Mouse (Mus musculus) T-helper 2 cell (primary cell): ENCODE results near the gene Wnt4.

ENCODE experiments used
- in situ Hi-C: fragments of 300-600 bp; cut with MboI, MseI; formaldehyde crosslinking; loops from one replicate; pipeline ENCODE4 v1.15.1; 2025; ENCODE audit warnings: high pct_unique_total_duplicates

The Wnt4 gene

GRCm38 (mm10) chr4:137278144-137279040, 1.1 kb downstream of the Wnt4 start:
- in situ Hi-C loops = no loop called here

- in situ Hi-C loops = no loop called here
Measured at GRCm38 (mm10) chr4:137279346-137279745, 2.1 kb downstream of the Wnt4 start.

GRCm38 (mm10) chr4:137281273-137281672, 4.0 kb downstream of the Wnt4 start:
- in situ Hi-C loops = no loop called here

- in situ Hi-C loops = no loop called here
Measured at GRCm38 (mm10) chr4:137282122-137282521, 4.8 kb downstream of the Wnt4 start.

DNA sequence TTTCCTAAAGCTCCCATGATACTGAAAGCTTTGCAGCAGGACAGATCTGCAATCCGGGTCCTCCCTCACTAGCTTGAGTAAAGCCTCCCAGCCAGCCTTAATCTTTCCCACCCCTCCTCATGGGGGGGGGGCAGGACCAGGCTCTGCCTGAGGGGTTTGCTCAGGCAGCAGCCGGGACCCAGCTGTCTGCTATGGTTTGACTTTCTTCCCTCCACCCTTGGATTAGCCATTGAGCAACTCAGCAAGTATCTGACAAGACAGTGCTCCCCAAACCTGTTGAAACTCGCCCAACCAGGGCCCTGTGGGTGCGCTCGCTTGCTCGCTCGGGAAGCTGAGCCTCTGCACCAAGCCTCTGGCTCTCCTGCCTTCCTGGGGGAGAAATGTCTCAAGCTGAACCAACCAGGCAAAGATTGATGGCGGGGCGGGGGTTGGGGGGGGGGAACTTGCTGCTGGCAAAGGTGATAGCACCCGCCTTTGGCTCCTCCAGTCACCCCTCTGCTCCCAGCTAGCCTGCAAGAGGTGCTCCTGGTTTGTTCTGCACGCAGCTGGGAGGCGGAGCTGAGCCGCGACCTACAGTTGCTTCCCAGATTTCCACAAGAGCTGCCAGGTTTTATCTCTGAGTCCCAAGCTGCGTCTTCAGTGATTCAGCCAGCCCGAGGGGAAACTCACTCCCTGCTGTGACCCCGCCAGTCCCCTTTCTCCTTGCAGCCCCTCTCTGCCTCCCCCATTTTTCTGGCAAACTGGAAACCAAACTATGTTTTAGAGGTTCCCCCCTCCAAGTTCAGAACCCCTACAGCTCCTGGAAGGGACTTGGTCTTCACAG, 5.5 kb downstream of the Wnt4 start:
- in situ Hi-C loops = no loop called here

GRCm38 (mm10) chr4:137283407-137283732, 6.1 kb downstream of the Wnt4 start:
- in situ Hi-C loops = no loop called here

DNA sequence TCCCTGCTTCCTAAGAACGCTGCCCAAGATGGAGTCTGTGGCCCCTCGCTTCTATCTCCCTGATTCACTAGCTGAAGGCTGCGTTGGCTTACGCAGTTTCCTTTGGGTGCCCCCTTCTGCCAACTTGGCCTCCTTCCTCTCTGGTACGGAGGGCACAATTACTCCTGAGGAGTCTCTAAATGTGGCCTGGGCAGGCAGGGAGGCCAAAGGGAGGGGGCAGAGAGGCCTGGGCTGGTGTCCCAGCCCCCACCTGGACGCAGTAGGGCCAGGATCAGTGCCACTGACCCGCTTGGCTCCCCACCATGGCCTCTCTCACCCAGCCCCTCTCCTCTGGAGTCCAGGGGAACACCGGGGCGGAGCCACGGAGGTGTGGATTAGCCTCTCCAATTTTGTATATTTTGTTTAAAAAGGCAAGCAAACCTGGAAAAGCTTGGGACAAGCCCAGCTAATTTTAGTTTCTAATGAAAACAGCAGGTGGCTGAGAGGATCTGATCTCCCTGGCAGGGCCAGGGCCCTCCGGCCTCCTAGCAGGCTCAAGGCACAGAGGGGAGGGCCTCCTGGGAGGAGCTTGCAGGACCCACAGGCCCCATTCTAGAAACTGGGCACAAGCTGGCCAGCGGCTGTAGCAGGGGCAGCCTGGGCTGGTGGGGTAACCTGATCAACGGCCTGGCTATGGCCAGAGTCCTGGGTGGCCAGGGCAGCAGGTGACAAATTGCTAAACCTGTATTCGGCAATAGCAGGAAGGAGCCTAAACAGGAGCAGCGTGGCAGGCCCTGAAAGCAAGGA, 8.8 kb downstream of the Wnt4 start:
- in situ Hi-C loops = loop anchor here (5.0 kb wide), 1 partner anchor 209 kb away; no protein-coding TSS in a partner anchor

DNA sequence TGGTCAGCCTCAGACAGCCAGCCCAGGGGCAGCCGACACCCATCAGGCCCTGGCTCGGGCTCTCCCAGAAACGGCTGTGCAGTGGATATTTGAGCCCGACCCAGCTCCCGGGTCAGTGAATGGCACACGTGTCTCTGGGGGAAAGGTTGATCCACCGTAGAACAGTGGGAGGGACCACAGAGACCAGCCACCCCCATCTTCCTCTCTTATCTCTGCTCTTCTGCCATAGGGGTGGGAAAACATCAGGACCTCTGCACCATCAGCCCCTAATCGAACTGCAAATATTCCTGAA, 9.3 kb downstream of the Wnt4 start:
- in situ Hi-C loops = loop anchor here (5.0 kb wide), 1 partner anchor 209 kb away; no protein-coding TSS in a partner anchor

DNA sequence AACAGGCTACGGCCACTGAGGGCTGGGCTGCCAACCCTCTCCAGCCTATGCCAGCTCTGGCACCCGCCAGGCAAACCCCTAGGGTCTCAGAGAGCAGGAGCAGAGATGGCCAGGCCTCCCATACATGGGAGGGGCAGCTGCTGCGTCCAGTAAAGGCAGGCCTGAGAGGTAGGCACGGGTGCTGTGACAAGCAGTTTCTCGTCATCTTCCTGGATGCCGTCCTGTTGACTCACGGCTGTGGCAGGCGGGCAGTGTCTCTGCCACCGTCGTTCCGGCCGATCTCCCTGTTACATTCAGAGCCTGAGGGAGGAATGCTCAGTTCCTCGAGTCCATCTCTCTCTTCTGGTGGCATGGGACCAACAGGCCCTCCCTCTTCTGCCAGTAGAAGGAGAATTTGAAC, 9.9 kb downstream of the Wnt4 start:
- in situ Hi-C loops = loop anchor here (5.0 kb wide), 1 partner anchor 210 kb away; no protein-coding TSS in a partner anchor

DNA sequence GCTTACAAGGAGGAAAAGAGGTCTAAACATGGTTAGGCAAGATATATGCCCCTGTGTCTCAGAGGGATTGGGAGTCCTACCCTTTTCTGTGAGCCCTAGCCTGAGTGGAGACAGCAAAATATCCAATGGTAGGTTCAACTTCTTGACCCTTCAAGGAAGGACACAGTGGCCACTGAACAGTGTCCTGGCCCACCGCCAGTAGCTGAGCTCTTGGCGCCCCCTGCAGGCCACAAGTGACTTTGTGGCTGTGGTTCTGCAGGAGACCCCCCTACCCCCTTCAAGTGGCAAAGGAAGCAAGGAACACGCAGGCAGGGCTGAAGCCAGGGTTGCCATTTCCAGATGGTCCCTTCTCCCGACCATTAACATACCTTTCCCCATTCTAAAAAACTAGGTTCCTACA, 10.5 kb downstream of the Wnt4 start:
- in situ Hi-C loops = loop anchor here (5.0 kb wide), 1 partner anchor 211 kb away; no protein-coding TSS in a partner anchor

DNA sequence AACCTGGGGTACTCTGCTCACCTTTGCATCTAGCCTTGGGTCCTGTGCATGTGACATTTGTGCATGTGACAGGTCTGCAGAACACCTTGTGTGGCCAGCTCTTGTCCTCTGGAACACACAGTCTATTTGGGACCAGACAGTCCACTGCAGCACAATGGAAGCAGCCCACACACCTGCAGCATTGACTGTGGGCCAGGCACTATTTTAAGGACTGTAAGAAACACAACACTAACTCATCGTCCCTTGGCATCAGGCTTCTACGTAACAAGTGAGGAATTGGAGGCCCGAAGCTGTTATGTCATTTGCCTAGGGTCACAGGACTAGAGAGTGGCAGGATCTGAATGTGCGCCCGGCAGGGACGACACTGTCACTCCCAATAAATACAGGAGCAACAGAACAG, 12.4 kb downstream of the Wnt4 start:
- in situ Hi-C loops = loop anchor here (5.0 kb wide), 1 partner anchor 212 kb away; no protein-coding TSS in a partner anchor

DNA sequence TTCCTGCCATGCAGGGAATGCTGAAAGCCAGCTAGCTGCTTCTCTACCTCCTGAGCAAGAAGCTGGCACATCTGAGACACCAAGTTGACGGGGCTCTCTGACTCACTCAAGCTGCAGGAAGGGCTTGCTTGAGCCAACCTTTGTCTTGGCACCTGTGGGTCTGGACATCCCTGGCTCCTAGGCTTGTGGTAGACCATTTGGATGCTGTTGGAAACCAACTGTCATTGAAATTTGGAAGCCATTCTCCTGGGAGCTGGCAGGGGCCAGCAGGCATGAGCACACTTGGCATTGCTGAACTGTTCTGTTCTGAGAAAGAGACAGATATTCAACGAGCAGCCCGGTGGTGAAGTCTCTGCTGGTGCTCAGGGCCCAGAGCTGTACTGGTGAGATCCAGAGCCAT, 13.0 kb downstream of the Wnt4 start:
- in situ Hi-C loops = no loop called here

DNA sequence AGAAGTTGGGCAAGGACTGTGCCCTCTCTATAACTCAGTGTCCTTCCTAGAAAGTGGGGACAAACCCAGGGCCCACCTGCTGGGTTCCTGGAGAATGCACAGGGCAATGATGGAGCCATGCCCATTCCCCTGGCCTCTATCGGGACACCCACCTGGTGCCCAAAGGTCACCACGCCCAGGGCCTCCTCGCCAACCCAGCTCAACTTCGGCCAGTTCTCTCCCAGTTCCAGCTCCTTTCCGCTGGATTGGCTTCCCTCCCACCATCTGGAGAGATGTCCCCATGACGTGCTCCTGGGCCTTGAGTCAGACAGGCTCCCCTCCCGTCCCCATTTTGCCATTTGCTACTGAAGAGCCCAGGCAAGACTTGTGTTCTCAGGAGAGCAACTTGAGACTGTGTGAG, 15.3 kb downstream of the Wnt4 start:
- in situ Hi-C loops = no loop called here

DNA sequence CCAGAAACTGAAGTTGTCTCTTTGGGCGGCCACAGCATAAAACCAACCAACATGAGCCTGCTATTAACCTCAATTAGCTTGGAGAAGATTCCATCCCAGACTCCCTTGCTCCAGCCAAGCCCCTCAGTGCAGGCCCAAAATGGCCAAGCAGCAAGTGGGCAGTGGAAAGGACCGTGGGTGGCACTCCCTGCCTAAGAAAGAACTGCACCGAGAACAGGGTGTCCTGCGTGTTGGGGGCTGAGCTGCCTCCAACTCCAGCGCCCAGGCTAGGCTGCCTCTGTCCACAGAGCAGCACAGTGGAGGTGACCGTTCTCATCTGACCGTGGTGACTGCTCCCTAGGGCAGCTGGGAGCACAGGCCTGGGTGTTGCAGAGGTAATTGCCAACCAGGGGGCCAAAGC, 16.7 kb downstream of the Wnt4 start:
- in situ Hi-C loops = no loop called here

DNA sequence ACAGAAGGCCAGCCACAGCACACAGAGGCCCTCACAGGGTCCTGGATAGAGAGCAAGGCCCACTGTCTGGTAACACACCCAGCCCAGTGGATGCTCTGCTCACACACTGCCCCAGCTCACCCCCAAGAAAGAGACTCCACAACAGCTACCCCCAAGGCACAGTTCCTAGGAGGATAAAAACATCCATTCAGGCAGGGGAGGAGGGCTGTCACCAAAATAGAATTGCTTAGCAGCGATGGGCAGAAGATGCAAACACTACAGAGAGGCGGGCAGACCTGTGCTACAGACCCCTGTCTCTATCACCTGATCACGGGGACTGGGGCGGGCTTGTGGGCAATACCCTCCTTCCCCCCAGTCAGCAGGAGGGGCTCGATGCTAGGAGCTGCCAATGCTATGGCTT, 17.2 kb downstream of the Wnt4 start:
- in situ Hi-C loops = no loop called here

DNA sequence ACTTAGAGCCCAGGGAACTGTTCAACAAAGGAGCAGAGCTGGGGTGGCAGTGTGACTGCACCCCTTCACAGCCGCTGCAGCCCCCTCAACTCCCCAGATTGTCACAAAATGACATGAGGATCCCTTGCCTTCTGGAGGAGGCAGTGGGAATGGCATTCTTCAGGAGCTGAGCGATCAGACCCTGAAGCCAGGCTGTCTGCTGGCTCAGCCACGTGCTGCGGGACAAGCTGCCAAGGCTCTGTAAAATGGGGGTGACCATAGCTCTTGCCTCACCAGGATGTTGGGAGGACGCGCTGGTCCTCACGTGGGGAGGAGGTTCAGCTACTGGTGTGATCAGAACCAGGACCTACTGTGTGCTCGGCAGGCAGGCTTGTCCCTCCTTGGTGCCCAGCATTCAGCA, 17.7 kb downstream of the Wnt4 start:
- in situ Hi-C loops = no loop called here

DNA sequence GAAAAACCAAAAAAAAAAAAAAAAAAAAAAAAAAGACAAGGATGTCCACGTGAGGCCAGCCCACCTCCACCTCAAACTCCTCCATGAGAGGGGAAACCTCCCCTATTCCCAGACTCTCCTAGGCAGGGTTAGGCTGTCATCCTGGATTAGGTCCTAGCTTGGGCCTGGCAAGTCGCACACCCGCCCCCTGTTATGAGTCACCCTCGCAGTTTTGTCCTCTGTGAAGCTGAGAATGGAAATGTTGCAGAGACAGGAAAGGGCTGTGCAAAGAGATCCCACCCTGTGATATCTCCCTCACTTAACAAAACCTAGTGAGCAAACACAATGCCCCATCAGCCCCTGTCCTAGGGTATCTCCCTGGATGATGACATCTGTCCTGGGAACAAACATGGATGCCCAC, 20.3 kb downstream of the Wnt4 start:
- in situ Hi-C loops = no loop called here

- in situ Hi-C loops = no loop called here
Measured at GRCm38 (mm10) chr4:137298406-137298805, 21.1 kb downstream of the Wnt4 start.

DNA sequence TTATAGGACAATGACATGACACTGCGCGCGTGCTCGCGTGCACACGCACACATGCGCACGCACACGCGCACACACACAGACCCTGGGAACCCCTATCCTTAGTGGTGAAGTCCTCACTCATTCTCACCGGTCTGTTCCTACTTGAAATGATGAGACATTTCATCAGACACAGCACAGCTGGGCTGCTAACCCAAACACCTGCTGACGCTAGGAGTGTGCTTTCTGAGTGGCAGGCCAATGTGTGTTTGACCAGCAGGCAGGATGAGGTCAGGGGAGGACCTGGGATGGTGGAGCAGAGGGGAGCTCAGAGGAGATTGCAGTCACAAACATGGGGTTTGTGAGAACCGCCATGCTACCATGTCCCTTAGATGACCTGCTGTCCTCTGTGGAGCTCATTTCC, 22.9 kb downstream of the Wnt4 start:
- in situ Hi-C loops = no loop called here

GRCm38 (mm10) chr4:137301635-137302034, 24.3 kb downstream of the Wnt4 start:
- in situ Hi-C loops = no loop called here

DNA sequence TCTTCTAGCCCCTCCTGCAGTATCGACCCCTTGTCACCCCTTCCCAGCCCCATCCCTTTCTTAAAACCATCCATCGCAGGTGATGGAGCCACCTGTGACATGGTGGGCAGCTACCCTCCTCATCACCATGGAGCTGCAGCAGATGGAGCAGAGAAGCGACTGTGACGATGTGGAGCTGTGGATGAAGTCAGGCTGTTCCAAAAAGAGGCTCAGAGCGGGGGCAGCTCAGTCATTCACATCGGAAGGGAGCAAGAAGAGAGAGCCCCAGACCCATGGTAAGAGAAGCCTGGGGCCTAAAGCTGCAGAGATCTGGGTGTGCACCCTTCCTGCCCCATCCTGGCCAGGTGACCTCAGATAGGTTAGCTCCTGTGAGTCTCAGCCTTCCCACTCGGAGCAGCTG, 26.8 kb downstream of the Wnt4 start:
- in situ Hi-C loops = no loop called here

GRCm38 (mm10) chr4:137305066-137305465, 27.8 kb downstream of the Wnt4 start:
- in situ Hi-C loops = no loop called here
